Mouse (Mus musculus): ENCODE results near the gene Lrp1. TPM values are rescaled to one million over a fixed set of nuclear protein-coding genes. Genes with fewer than 3 reads are reported as not detected.

The Lrp1 gene
- 67.2 and 77.1 TPM in 2 replicates for polyA plus RNA-seq (2015; fragmentation: Nextera tagmentation; extraction: Ambion mirVana)

- H3K4me2 ChIP-seq (replicated peaks): peak within 1 kb of the TSS; percentile 95
- peak within 1 kb of the TSS; percentile 74 for H3K4me3 ChIP-seq (replicated peaks)
- H3K27ac ChIP-seq: peak within 1 kb of the TSS; percentile 98
- WGBS: under 1% methylated on average over 26 of the region's 32 CpGs
- H3K9me3 ChIP-seq: no peaks in the 10 kb centered on the region
- peak; percentile 63 for ATAC-seq
- no peaks in the 10 kb centered on the region for H3K27me3 ChIP-seq (replicated peaks)
- no peaks in the 10 kb centered on the region for H3K36me3 ChIP-seq
- peaks cover 49% of the 10 kb centered on the region for H3K4me1 ChIP-seq (replicated peaks)
- peak within 1 kb of the TSS; percentile 75 for H3K9ac ChIP-seq
Measured at GRCm38 (mm10) chr10:127620406-127621190, at the start of gene Lrp1. TSS of gene Lrp1 (minus strand) at chr10:127621148.

DNA sequence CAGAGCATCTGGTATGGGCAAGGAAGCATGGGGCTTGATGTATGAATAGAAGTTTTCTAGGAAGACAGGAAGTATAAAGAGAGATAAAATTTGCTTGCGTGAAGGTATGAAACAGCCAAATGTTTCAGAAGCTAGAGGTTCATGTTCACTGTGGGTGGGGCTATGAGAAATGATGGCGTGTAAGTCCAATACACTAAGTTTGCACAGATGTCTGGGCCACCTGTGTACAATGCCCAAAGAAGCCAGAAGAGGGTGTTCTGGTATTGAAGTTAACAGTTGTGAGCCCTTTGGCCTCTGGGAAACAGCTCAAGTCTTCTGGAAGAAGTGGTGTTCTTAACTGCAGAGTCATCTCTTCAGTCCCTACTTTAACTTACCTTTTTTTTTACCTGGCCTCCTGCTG is 49.2 kb upstream of the Lrp1 start:
- ATAC-seq: no peak
- H3K9ac ChIP-seq: no peak overlapping the region
- H3K4me1 ChIP-seq (replicated peaks): peaks cover 31% of the 10 kb centered on the region
- no peak overlapping the region for H3K27ac ChIP-seq
- H3K36me3 ChIP-seq: no peaks in the 10 kb centered on the region
- no peak overlapping the region for H3K4me2 ChIP-seq (replicated peaks)
- 80% methylated on average over 2 of the region's 2 CpGs for WGBS
- no peaks in the 10 kb centered on the region for H3K9me3 ChIP-seq
- no peaks in the 10 kb centered on the region for H3K27me3 ChIP-seq (replicated peaks)
- H3K4me3 ChIP-seq (replicated peaks): no peak overlapping the region

- Histone ChIP-seq H3K27me3 (replicated peaks) (peaks cover 4% of the 10 kb centered on the region; the same call in 1 of the 2 replicates), H3K36me3 (no peaks in the 10 kb centered on the region), H3K4me1 (replicated peaks) (peaks cover 37% of the 10 kb centered on the region), H3K9me3 (no peaks in the 10 kb centered on the region), H3K4me3 (replicated peaks) (no peak overlapping the region), H3K27ac (peak overlapping the region; percentile 97), H3K4me2 (replicated peaks) (peak overlapping the region; percentile 93), H3K9ac (no peak overlapping the region)
- 22% methylated on average over 7 of the region's 7 CpGs for WGBS
- no peak for ATAC-seq
Measured at GRCm38 (mm10) chr10:127669170-127669569, 48.2 kb upstream of the Lrp1 start.

DNA sequence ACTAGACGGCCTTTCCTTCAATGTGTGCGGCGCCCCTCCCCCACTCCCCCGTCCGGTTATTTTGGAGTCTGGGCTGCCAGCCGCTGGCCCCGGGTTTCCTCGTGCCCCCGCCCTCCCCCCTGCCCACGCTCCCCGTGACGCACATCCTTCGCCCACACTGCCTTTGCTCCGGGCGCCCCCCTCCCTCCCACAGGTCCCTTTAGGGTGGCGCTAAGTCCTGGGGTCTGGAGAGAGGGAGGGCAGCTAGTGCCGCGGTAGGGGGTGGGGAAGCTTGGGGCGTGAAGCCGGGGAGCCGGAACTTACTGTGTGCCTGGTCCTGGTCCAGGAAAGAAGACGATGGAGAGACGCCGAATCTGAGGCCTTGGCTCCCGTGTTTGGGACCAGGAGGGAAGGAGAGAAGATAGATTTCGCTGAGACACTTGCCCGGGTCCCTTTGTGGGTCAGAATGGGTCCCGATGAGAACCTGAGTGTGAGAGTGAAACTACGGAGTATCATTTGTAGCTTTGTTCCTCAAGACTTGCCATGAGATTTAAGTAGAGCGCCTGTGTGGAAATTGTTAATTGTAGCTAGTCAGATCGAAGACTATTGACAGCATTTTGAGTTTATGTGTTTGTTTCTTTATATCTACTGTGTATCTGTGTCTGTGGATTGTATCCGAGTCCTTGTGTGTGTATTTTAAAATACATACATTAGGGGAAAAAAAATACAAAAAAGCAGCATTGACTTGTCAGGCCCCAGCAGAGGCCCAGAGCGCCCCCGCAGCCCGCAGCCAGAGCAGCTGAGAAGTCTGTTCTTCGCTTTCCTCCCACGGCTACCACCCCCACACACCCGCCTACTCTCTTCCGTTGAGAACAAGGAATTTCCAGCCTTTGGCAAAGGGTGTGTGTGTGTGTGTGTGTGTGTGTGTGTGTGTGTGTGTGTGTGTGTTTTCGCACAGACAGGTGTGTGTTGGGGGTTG is 47.4 kb upstream of the Lrp1 start, which contains the start of gene Nab2:
TSS of gene Nab2 (minus strand) at position 476 of the 958 bp plus-strand sequence.
- WGBS: 5% methylated on average over 39 of the region's 40 CpGs
- peak within 1 kb of the TSS; percentile 93 for H3K4me2 ChIP-seq (replicated peaks)
- peaks cover 45% of the 10 kb centered on the region for H3K4me1 ChIP-seq (replicated peaks)
- ATAC-seq: peak; percentile 51
- H3K9me3 ChIP-seq: no peaks in the 10 kb centered on the region
- peak within 1 kb of the TSS; percentile 68 for H3K4me3 ChIP-seq (replicated peaks)
- peaks cover 4% of the 10 kb centered on the region; the same call in 1 of the 2 replicates for H3K27me3 ChIP-seq (replicated peaks)
- peak within 1 kb of the TSS; percentile 73 for H3K9ac ChIP-seq
- peak within 1 kb of the TSS; percentile 97 for H3K27ac ChIP-seq
- H3K36me3 ChIP-seq: no peaks in the 10 kb centered on the region

DNA sequence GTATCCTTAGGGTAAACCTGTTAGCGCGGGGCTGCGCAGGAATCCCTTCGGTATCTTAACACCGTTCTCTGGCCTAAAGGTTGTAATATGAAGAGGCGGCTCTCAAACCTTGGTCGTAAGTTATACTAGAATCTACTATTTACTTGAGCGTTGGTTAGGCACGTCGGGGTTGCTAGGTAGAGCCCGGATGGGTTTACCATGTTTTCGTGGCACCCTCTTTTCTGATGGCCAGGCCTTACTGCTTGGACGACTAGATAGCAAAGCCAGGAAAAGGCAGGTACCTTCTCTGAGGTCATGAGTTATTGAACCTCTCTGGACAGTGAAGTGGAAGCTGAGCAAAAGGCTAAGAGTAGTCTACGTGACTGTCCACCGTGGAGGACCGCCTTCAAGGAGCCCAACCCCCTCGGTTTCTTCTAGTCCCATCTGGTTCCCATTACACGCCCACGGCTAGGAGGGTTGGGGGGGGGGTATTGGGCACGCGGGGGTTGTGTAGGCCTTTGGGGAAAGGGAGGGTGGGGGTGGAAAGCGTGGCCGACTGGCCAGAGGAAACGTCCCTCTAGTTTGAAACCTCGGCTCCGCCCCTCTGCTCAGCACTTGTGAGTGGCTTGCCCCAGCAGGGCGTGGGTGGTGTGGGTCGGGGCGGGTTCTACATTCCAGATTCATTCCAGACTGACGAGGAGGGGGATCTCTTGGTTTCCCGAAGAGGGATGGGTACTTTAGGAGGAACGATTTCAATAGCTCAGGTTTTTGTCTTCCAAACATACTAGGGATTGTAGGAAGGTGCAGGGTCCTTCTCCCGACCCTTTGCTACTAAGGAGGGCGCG is 46.5 kb upstream of the Lrp1 start:
- peaks cover 54% of the 10 kb centered on the region for H3K4me1 ChIP-seq (replicated peaks)
- no peaks in the 10 kb centered on the region for H3K9me3 ChIP-seq
- H3K9ac ChIP-seq: peak overlapping the region; percentile 73
- WGBS: 2% methylated on average over 34 of the region's 35 CpGs
- H3K27me3 ChIP-seq (replicated peaks): peaks cover 4% of the 10 kb centered on the region; the same call in 1 of the 2 replicates
- peak overlapping the region; percentile 93 for H3K4me2 ChIP-seq (replicated peaks)
- no peaks in the 10 kb centered on the region for H3K36me3 ChIP-seq
- peak overlapping the region; percentile 68 for H3K4me3 ChIP-seq (replicated peaks)
- ATAC-seq: peak; percentile 75
- peak overlapping the region; percentile 97 for H3K27ac ChIP-seq

GRCm38 (mm10) chr10:127666501-127667268 is 45.7 kb upstream of the Lrp1 start, which contains the start of gene Nemp1:
TSS of gene Nemp1 (plus strand) at chr10:127666901.
- peaks cover 4% of the 10 kb centered on the region; the same call in 1 of the 2 replicates for H3K27me3 ChIP-seq (replicated peaks)
- no peaks in the 10 kb centered on the region for H3K9me3 ChIP-seq
- peak within 1 kb of the TSS; percentile 93 for H3K4me2 ChIP-seq (replicated peaks)
- peaks cover 62% of the 10 kb centered on the region for H3K4me1 ChIP-seq (replicated peaks)
- peak within 1 kb of the TSS; percentile 97 for H3K27ac ChIP-seq
- under 1% methylated on average over 68 of the region's 73 CpGs for WGBS
- peak within 1 kb of the TSS; percentile 73 for H3K9ac ChIP-seq
- peak within 1 kb of the TSS; percentile 68 for H3K4me3 ChIP-seq (replicated peaks)
- no peaks in the 10 kb centered on the region for H3K36me3 ChIP-seq
- peak; percentile 49 for ATAC-seq

DNA sequence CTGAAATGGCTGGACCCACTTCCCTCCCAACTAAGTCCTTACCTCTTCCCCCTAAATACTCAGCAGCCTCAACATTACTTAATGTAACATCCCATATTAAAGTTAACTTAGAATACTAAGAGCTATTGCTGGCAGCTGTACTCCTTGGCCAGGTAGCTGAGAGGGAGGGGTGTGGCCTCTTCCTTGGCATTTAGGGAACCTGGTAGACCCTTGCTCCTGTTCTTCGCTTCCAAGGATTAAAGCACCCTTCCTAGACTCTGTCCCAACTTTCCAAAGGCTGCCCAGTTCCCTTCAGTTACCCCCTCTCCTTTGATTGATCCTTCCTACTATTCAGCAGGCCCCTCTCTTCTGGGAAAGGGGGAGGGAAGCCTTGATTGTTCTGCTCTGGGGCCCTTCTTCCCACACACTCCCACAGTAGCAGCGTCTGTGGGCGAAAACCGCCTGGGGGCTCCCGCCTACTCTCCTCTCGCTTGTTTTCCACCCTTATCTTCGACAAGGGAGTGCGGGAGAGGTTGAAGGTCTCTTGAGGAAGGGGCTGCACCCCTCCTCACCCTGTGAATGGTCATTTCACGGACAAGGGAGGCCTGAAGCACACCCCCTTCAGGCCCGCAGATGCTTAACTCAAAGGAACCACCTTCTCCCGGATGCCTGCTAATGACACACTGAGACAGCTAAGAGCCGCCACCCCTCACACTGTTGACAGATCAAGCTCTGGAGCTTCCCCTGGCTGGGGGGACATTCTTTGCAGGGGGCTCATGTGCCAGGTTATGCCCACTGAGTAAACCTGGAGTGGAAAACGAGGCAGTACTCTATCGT is 44.6 kb upstream of the Lrp1 start:
- peak overlapping the region; percentile 93 for H3K4me2 ChIP-seq (replicated peaks)
- H3K36me3 ChIP-seq: no peaks in the 10 kb centered on the region
- WGBS: 15% methylated on average over 14 of the region's 14 CpGs
- no peaks in the 10 kb centered on the region for H3K9me3 ChIP-seq
- H3K4me3 ChIP-seq (replicated peaks): peak overlapping the region; percentile 68
- peak overlapping the region; percentile 73 for H3K9ac ChIP-seq
- H3K4me1 ChIP-seq (replicated peaks): peaks cover 73% of the 10 kb centered on the region
- H3K27ac ChIP-seq: peak overlapping the region; percentile 97
- H3K27me3 ChIP-seq (replicated peaks): peaks cover 4% of the 10 kb centered on the region; the same call in 1 of the 2 replicates
- no peak for ATAC-seq

DNA sequence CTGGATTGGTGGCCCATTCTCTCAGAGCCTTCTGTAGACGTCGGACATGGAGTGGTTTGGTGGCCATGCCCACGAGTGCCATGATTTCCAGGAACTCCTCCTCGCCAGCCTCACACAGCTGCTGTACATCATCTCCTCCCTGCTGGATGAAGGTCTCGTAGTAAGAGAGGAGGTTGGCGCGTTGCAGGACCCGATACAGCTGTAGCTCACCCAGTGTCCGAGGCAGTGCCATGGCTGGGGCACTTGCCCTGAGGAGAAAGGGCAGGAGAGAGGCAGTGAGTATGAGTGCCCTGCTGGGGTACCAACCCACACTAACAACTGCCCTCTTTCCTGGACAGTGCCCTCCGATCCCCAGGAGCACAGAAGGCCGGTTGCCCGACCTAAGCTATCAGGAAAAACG is 43.9 kb upstream of the Lrp1 start:
- Histone ChIP-seq H3K4me3 (replicated peaks) (peak overlapping the region; percentile 68), H3K36me3 (0 out of 2 replicates have a peak, but pooled peaks cover under 1% of the 10 kb centered on the region), H3K4me1 (replicated peaks) (peaks cover 74% of the 10 kb centered on the region), H3K27me3 (replicated peaks) (peaks cover 4% of the 10 kb centered on the region; the same call in 1 of the 2 replicates), H3K9ac (peak overlapping the region; percentile 13; the same call in 1 of the 2 replicates), H3K27ac (no peak overlapping the region), H3K9me3 (no peaks in the 10 kb centered on the region), H3K4me2 (replicated peaks) (peak overlapping the region; percentile 93)
- 46% methylated on average over 13 of the region's 13 CpGs for WGBS
- ATAC-seq: no peak

GRCm38 (mm10) chr10:127664166-127664565 is 43.2 kb upstream of the Lrp1 start:
- Histone ChIP-seq H3K36me3 (0 out of 2 replicates have a peak, but pooled peaks cover 3% of the 10 kb centered on the region), H3K27ac (no peak overlapping the region), H3K9me3 (no peaks in the 10 kb centered on the region), H3K4me1 (replicated peaks) (peaks cover 70% of the 10 kb centered on the region), H3K4me3 (replicated peaks) (peak overlapping the region; percentile 68), H3K27me3 (replicated peaks) (peaks cover 4% of the 10 kb centered on the region; the same call in 1 of the 2 replicates), H3K9ac (0 out of 2 replicates have a peak overlapping the region, but pooled peaks have one; percentile 13), H3K4me2 (replicated peaks) (peak overlapping the region; percentile 93)
- ATAC-seq: no peak
- WGBS: 47% methylated on average over 16 of the region's 16 CpGs

DNA sequence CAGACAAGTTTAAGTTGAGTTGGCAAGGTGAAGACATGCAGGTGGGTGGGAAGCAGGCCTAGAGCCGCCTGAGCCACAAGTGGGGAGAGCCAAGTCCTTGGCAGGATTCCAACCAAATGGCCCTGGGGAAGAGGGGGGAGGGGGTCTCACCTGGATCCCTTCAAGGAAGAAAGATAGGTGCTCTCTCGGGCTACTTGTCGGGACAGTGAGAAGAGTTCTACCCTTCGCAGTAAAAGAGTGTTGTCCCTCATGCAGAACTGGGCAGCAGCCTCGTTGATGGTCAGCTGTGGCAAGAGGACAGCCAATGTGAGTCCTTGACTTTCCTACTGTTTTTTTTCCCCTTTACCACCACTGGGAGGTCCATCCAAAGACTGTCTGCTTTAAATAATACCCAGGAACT is 42.6 kb upstream of the Lrp1 start:
- peak overlapping the region; percentile 69 for H3K4me2 ChIP-seq (replicated peaks)
- H3K9me3 ChIP-seq: no peaks in the 10 kb centered on the region
- no peak overlapping the region for H3K27ac ChIP-seq
- 0 out of 2 replicates have a peak, but pooled peaks cover 3% of the 10 kb centered on the region for H3K36me3 ChIP-seq
- 43% methylated on average over 5 of the region's 5 CpGs for WGBS
- peaks cover 68% of the 10 kb centered on the region for H3K4me1 ChIP-seq (replicated peaks)
- no peak overlapping the region for H3K9ac ChIP-seq
- ATAC-seq: no peak
- no peak overlapping the region for H3K4me3 ChIP-seq (replicated peaks)
- H3K27me3 ChIP-seq (replicated peaks): peaks cover 4% of the 10 kb centered on the region; the same call in 1 of the 2 replicates

Measured in intestine, embryonic 15.5 days (tissue).